Mouse (Mus musculus) thymus, postnatal 25 days (tissue): ENCODE data around the gene Dr1.
"Not testable (repeated sequence)": the region's sequence is repeated elsewhere in the genome, so short reads cannot be mapped to it uniquely, and the experiment has no call there.

Experiments
- DNase-seq: peaks from one replicate; pipeline ENCODE4 v3.0.0; 2022

The Dr1 gene

DNA sequence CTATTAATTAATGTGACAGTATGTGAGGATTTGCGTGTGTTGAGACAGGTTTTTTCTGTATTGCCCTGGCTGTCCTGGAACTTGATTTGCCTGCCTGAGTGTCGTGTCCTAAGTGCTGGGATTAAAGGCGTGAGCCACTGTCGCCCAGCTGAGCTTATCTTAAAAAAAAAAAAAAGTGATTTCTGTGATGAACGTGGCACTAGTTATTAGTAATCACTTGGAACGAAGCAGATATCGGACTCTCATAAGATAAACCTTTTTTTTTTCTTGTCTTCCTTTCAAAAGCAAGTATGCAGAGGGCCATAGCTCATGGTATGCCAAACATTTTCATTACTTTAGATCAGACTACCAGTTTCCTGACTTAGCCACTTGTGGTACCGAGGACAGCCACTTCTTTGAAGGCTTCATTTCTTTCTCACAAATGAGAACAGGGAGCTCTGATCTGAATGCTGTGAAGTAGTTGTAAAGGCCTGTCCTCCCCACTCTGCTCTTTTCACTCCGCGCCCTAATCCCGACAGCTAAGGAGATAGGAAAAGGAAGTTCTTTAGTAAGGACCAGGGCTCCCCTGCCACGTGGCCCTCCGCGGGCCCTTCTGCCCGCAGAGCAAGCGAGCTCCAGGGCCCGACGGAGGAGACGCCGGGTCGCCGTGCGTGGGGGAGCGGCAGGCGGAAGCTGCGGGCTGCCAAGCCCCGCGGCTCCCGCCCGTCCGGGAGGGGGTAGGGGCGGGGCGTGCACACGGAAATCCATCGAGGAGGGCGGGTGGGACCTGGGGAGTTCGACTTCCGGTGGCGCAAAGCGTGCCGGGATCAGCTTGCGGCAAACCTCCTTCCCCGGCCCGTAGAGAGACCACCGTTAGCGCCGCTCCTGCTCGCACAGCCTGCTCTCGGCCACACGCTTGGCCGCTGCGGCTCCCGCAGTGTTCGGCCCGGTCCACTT, at the start of gene Dr1:
Gene Dr1 (plus strand): TSS at position 771 of the 936 bp plus-strand sequence.
- peak; percentile 89 for DNase-seq

DNA sequence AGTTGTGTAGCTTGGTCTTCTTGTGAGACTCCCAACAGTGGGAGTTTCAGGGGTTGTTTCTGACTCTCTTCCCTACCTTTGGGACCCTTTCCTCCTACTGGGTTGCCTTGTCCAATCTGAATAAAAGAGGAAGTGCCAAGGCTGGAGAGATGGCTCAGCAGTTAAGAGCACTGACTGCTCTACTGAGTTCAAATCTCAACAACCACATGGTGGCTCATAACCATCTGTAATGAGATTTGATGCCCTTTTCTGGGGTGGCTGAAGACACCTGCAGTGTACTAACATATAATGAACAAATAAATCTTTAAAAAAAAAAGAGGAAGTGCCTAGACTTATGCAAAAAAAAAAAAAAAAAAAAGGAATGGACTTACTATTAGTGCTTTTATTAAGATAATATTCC, 44.6 kb upstream of the Dr1 start:
- DNase-seq: no peak

DNA sequence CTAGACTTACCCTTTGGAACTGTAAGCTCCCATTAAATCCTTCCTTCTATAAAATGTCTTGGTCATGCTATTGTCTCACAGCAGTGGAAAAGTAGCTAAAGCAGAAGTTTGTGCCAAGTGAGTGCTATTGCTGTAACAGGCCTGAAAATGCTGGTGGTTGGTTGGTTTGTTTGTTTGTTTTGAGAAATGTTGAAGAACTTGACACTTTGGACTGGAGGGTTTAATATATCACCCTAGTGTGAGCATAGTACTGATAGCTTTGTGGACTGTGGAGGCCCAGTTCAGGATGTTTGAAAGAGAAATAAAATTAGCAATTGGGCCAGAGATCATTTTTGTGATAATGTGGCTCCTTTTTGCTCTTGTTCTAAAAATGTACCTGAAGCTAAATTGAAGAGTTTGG, 42.5 kb upstream of the Dr1 start:
- DNase-seq: no peak

DNA sequence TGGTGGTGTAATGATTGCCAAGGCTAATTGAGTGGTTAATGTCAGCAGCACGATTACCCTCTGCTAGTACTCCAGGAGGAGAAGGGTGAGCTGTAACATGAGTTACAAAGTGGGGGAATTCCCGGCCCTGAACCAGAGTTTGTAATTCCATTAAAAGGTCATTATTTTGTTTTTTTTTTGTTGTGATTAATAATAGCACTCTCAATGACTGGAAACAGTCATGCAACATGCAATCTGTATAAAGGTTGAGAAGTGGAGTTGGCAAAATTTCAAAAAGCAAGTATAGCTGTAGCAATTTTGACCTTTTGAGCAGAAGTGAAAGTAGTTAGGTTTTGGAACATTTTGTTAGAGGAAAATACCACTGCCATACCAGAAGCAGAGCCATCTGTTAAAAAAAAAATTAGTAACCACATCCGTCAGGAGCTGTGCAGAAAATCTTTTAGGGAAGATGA, 22.4 kb upstream of the Dr1 start:
- no peak for DNase-seq

DNA sequence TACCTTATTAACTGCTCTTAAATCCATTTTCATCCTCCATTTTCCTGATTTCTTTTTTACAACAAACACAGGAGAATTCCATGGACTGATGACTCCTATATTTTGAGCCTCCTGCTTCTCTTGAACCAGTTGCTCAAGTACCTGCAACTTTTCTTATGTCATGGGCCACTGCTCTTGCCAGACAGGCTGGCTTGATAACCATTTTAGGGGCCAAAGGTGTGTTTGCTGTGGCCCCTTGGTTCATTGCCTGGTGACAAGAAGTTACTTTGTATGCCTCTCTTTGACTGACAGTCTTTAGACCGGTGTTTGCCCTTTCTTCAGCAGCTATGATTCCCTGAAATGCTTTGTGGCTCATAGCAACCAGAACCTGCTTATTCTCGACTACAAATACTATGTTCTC, 18.7 kb upstream of the Dr1 start:
- no peak for DNase-seq

DNA sequence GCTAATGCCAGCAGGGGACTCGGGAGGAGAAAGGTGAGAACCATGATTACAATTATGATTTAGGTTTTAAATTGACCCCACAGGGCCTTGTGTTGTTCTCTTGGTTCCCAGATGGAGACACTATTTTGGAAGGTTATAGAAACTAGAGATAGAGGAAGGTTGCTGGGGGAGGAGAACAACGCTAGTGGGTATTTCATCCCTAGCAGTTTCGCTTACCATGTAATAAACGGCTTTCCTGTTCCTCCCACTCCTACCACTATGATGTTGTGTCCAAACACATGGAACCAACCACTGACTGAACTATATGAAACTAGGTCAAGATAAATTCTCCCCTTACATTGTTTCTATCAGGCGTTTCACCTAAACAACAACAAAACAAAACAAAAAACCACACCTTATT, 13.4 kb upstream of the Dr1 start:
- no peak for DNase-seq

DNA sequence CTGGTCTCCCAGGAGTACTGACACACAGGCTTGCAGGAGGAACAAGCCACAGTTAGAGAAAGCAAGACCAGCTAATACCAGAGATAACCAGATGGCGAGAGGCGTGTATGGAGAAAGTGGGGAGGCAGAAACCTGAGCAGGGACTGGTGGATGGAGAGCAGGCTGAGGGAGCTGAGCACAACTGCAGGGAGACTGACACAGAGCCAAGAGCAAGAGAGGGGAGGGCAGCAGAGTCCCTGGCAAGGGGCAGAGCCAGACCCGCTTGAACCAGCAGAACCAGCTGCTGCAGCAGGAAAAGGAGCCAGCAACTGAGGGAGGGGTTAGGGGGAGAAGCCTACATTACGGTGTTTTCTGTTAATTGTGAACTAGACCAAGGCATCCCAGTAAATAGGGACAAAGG, 6.0 kb upstream of the Dr1 start:
- DNase-seq: no peak

DNA sequence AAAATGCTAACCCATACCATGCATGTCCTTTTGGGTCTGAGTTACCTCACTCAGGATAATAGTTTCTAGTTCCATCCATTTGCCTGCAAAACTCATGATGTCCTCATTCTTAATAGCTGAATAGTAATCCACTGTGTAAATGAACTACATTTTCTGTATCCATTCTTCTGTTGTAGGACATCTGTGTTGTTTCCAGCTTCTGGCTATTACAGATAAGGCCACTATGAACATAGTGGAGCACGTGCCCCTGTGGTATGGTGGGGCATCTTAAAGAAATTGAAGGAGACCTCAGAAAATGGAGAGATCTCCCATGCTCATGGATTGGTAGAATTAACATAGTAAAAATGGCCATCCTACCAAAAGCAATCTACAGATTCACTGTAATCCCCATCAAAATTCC, 4.9 kb upstream of the Dr1 start:
- not testable (repeated sequence) for DNase-seq

DNA sequence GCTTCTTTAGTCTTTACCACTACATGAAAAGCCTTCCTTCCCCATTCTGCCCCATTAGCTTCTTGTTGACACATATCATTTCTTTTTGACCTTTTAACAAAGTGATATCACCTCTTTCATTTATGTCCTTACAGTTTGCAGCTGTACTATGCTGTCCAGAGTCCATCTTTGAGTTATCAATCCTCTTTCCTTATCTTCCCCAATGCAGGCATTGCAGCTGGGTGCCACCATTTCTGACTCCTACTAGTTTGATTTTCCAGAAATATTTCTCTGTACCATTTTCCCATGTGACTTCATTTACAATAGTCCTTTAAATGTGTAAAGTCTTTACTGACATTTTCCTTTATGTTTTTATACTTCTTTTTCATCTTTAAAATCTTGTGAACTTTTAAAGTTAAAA, 1.7 kb upstream of the Dr1 start:
- DNase-seq: no peak

DNA sequence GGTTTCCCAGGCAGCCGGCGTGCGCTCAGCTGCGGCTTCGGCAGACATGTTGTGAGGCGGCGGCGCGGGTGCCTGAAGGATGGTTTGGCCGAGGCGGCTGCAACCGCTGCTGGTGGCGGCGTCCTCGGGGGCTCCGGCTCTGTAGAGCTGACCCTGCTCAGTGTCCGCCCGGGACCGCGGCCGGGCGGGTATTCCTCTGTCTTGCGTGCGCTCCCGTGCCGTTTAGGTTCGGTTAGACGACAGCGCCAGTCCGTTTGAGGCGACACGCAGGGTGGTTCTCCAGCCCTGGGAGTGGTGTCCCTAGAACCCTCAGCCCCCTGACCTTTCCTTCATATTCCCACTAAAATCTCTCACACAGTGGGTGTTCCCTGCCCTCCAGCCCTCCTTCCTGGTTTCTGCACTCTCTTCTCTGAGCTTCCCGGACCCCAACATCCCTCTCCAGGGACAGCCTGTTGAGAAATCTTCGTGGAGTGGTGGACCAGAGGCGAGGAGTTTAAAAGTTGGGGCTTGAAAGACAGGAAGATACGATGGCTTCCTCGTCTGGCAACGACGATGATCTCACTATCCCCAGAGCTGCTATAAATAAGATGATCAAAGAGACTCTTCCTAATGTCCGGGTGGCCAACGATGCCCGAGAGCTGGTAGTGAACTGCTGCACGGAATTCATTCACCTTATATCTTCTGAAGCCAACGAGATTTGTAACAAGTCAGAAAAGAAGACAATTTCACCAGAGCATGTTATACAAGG, 540 bp downstream of the Dr1 start:
- no peak for DNase-seq

DNA sequence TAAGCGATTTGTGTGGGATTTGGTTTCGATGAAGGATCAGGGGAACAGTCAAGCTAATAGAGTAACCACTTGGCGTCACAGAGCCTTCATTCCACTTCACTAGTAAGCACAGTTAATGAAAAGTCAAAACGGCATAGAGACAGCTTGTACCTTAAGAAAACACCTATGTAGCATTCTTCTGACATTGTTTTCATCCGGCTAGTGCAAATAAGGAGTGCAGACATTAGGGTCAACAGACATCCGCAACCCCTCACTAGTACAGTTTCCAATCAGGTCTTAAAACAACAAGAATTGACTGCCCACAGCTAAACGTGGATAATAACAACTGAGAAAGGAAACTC, 1.1 kb downstream of the Dr1 start:
- no peak for DNase-seq

DNA sequence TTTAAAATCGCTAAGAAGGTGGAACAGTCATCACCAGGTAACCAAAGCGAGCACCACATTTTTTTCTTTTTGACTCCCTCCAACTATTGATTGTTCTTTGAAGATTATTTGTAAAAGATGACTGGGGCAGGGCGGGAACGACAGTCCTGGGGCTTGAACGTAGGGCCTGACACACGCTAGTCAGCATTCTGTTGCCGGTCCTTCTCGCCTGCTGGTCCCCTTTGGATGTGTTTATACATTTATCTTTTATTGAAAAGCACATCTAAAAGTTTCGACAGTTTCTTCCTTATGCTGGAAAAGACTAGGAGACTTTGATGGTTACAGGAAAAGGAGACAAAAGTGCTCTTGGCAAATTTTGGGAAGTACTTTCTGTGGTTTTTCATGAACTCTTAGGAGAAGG, 1.7 kb downstream of the Dr1 start:
- no peak for DNase-seq

DNA sequence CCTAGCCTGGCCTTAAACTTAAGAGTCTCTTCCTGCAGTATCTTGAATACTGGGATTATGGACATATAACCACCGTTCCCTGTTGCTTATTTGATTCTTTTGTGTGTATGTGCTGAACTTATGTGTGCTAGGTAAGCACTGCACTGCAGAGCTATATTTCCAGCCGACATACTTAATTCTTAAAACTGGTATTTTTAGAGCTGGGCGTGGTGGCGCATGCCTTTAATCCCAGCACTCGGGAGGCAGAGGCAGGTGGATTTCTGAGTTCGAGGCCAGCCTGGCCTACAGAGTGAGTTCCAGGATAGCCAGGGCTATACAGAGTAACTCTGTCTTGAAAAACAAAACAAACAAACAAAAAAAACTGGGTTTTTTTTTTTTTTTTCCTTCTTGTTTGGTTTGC, 2.6 kb downstream of the Dr1 start:
- DNase-seq: not testable (repeated sequence)

DNA sequence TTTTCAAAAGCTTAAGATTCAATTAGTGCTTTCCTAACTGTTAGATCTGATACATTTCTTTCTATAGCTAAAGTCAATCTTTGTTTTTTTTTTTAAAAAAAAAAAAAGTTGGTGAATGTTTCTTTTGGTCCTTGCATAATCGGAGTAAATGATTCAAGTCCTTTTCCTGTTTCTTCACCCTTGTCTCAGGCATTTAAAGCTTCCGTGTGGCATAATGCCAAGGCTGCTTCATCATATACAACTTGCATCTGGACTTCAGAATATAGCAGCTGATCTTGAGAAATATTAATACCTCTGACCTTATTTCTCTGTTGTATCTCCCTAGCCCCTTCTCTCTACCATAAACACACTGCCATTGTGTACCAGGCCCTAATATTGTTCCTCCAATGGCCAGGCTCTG, 18.3 kb downstream of the Dr1 start:
- no peak for DNase-seq

DNA sequence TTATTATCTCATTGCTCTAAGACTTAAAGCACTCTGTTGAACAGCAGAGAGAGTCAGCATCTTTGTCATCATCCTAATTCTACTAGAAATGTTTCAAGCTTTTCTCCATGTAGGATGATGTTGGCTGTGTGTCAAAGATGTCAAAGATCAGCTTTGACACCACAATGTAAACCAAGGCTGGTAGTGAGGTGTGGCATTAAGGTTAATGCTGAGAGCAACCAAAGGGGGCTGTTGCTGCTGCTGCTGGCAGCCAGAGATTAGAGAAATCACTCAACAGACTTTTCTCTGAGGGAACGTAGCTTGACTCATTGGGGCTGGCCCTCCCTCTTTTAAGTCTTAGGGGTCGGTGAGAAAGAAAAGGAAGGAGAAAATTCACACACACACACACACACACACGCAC, 32.9 kb downstream of the Dr1 start:
- no peak for DNase-seq

DNA sequence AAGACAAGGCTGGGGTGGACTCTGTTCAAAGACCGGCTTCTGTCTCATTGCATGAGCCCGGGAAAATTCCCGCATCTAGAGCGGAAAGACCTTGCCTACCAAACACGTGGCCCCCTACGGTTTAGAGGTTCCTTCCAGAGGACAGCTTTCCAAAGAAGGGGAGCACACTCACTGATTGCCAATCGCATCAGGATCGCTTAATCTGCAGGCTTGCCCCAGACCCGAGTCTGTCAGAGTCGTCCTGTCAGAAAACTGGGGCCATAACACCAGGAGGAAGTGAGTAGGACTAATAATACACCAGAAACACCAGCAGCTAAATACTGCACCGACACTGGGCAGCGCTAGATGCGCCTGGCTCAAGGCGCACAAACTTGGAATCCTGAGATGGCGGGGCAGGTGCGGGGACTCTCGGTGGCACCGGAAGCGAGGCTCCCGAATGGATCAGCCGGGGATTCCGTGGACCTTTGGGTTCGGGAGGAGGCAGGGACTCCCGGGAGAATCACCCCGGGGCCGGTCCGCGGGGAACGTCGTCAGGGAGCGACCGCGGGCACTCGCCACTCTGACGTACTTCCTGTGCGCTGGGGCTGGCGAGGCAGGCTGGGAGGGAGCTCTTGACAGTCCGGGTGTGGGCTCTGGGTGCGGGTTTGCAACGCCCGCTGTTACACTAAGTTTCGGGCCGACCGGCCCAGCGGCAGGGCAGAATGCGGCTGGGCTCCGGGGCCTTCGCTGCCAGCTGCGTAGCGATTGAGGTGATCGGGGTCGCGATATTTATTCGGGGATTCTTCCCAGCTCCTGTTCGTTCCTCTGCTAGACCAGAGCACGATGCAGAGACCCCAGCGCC, 43.7 kb downstream of the Dr1 start, which contains the start of gene Pigg:
Gene Pigg (plus strand): TSS at position 386 of the 841 bp plus-strand sequence.
- peak; percentile 85 for DNase-seq

DNA sequence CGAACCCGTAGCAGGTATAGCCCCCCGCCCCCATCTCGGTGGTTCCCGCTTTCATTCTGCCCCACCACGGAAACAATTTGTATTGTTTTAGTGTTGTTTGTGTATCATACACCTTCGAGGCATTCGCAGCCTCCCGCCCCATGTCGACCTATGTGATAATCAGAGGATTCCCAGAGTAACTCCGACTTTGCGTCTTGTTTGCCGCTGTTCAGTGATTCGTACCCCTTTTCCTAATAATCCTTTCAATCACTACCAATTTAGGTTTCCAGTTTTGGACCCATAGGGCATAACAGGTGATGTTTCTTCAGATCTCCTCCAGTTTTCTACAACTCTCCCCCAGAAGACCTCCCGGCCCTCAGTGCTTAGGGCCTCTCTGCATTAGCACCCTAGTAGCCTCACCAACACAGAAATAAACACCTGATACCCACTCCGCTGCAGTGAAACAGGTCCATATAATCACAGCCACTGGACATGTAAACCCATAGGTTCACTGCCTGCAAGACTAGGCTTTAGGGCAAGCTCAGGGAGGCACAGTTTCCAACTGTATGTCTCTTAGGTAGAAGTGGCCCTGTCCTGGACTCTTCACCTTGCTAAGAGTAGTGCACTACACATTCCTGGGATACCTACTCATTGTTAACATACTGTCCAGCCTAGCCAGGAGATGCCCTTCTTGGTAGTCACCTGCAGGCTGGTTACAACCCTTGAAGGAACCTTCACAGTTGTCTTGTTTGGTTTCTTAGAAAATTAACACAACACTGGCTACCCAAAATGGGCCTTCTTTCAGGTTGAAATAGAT, 44.6 kb downstream of the Dr1 start:
- no peak for DNase-seq
